Mouse (Mus musculus) midbrain, embryonic 16.5 days (tissue): ENCODE results near the gene Fcgrt. TPM values are rescaled to one million over a fixed set of nuclear protein-coding genes. Genes with fewer than 3 reads are reported as not detected.
A peak's percentile ranks its signal among the peaks of the same experiment; 100 is the strongest.

Experiments
- ATAC-seq: fragments of 200-750 bp; cut with Nextera tagmentation; 2 replicates; pipeline ENCODE4 v1.8.0; 2017; ENCODE audit warnings: moderate TSS enrichment
- H3K27ac ChIP-seq: fragments of 300-500 bp; sonication (generic); 2 replicates; pipeline ENCODE4 v1.5.1; 2014; ENCODE audit warnings: mild to moderate bottlenecking, low read length, mixed read lengths
- H3K27me3 ChIP-seq: fragments of 300-500 bp; sonication (generic); 2 replicates; pipeline ENCODE4 v1.6.1; 2014; ENCODE audit warnings: low read depth, low read length, mixed read lengths; ENCODE audit not compliant: control insufficient read depth, insufficient read depth
- H3K36me3 ChIP-seq: fragments of 300-500 bp; sonication (generic); 2 replicates; pipeline ENCODE4 v1.6.1; 2014; ENCODE audit warnings: mild to moderate bottlenecking, low read length, moderate library complexity, mixed read lengths; ENCODE audit not compliant: control insufficient read depth, insufficient read depth
- H3K4me1 ChIP-seq: fragments of 300-500 bp; sonication (generic); 2 replicates; pipeline ENCODE4 v1.6.1; 2014; ENCODE audit warnings: mild to moderate bottlenecking, low read length, mixed read lengths; ENCODE audit not compliant: control insufficient read depth, insufficient read depth
- H3K4me2 ChIP-seq: fragments of 300-500 bp; sonication (generic); 2 replicates; pipeline ENCODE4 v1.6.1; 2014; ENCODE audit warnings: mild to moderate bottlenecking, low read length, mixed read lengths
- H3K4me3 ChIP-seq: fragments of 300-500 bp; sonication (generic); 2 replicates; pipeline ENCODE4 v1.5.1; 2014; ENCODE audit warnings: low read depth, mild to moderate bottlenecking, low read length, moderate library complexity, mixed read lengths
- H3K9ac ChIP-seq: fragments of 300-500 bp; sonication (generic); 2 replicates; pipeline ENCODE4 v1.6.1; 2014; ENCODE audit warnings: low read depth, low read length, mixed read lengths
- H3K9me3 ChIP-seq: fragments of 300-500 bp; sonication (generic); replicated peaks from 2 replicates; pipeline ENCODE4 v1.6.1; 2014; ENCODE audit warnings: mild to moderate bottlenecking, low read length, mixed read lengths; ENCODE audit not compliant: control insufficient read depth, poor library complexity, severe bottlenecking
- WGBS: fragments of 180-500 bp; shearing (Covaris S2); extraction: QIAGEN DNeasy Blood & Tissue Kit; methylation state at CpG from one replicate; pipeline ENCODE4 v1.1.7; 2014; 5-methylcytosine and 5-hydroxymethylcytosine counted together
- polyA plus RNA-seq: library from polyadenylated mRNA; unstranded; fragments of >200 nt; fragmentation: Nextera tagmentation; extraction: Ambion mirVana; gene quantifications from 2 replicates; pipeline ENCODE4 v1.2.1, GENCODE M21; 2015

Fcgrt gene
- polyA plus RNA-seq, 1 experiment from 2014 or later: 27.9 TPM

DNA sequence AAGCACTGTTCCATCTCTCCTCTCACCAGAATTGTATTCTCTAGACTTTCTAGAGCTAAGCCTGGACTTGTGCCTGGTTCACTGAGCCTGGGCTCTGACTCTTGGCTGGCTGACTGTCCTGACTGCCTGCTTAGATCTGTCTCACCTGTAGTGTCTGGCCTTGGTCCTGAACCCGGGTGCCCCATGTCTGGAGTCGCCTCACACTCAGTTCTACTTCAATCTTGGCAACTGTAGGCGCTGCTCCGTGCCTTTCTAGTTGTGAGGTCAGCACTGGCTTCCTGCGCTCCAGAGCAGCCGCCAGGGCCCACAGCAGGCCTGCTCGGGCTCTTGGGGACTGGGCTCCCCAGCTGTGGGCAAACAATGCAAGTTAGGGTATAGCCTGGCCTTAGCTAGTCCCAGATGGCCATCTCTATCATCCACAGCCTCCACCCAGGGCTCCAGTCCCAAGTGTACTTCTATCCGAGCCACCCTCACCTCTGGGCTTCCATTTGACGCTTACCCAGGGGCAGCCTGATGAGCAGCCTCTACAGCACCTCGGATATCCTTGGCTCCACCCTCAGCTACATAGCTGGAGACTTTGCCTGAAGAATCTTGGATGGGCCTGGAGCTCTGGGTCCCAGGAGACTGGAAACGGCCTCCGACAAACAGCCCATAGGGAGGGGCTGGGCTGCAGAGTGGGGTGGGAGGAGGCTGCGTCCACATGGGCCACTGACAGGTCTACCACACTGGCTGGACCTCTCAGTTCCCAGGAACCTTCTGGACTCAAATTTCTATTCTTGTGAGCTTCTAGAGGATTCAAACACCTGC, 40.9 kb upstream of the Fcgrt start:
- peaks cover 8% of the 10 kb centered on the region; the same call in 1 of the 2 replicates for H3K36me3 ChIP-seq
- no peak for ATAC-seq
- no peak overlapping the region for H3K4me3 ChIP-seq
- H3K4me1 ChIP-seq: no peaks in the 10 kb centered on the region
- no peak overlapping the region for H3K4me2 ChIP-seq
- H3K27ac ChIP-seq: no peak overlapping the region
- WGBS: 88% methylated on average over 13 of the region's 13 CpGs
- H3K9ac ChIP-seq: no peak overlapping the region
- no peaks in the 10 kb centered on the region for H3K9me3 ChIP-seq
- no peaks in the 10 kb centered on the region for H3K27me3 ChIP-seq

DNA sequence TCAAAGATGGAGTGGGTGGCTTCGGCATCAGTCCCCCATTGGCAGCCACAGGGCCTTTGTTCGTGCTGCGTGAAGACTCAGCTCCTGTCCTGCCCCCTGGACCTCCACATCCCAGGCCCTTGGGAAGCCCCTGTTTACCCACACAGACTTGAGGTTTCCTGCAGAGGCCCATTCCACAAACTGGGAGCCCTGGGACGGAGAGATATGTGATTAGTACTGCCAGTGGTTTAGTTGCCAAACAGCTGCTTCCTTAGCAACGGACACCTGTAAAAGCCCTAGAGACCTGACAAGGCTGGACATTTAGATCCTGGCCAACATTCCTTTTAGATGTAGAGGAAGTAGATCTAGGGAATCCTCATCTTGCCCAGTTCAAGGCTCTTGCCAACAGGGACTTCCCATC, 38.3 kb upstream of the Fcgrt start:
- Histone ChIP-seq H3K4me3 (no peak overlapping the region), H3K4me1 (no peaks in the 10 kb centered on the region), H3K9ac (no peak overlapping the region), H3K27me3 (peaks cover 7% of the 10 kb centered on the region; the same call in 1 of the 2 replicates), H3K4me2 (no peak overlapping the region), H3K9me3 (no peaks in the 10 kb centered on the region), H3K36me3 (peaks cover 8% of the 10 kb centered on the region; the same call in 1 of the 2 replicates), H3K27ac (no peak overlapping the region)
- no peak for ATAC-seq
- 88% methylated on average over 5 of the region's 5 CpGs for WGBS

DNA sequence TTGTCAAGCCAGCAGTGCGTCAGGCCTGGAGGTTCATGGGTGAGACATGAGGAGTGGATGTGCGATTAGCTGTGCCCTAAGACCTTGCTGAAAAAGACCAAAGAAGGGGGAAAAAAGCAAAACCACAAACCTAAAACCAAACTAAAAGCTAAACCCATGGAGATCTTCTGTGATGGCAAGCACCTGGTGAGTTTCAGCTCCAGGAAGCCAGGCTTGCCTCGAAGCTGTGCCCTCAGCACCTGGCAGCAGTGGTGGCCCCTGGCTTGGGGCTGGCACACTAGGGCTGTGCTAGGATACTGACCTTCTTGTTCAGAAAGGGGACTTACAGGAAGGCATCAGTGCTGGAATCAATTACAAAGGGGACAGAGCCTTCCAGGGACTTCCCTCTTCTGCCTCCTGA, 37.7 kb upstream of the Fcgrt start:
- Histone ChIP-seq H3K4me2 (no peak overlapping the region), H3K4me3 (no peak overlapping the region), H3K27ac (no peak overlapping the region), H3K9ac (no peak overlapping the region), H3K4me1 (no peaks in the 10 kb centered on the region; the same call in 1 of the 2 replicates), H3K27me3 (peaks cover 7% of the 10 kb centered on the region; the same call in 1 of the 2 replicates), H3K36me3 (peaks cover 8% of the 10 kb centered on the region; the same call in 1 of the 2 replicates), H3K9me3 (no peaks in the 10 kb centered on the region)
- WGBS: 91% methylated on average over 3 of the region's 3 CpGs
- ATAC-seq: no peak

DNA sequence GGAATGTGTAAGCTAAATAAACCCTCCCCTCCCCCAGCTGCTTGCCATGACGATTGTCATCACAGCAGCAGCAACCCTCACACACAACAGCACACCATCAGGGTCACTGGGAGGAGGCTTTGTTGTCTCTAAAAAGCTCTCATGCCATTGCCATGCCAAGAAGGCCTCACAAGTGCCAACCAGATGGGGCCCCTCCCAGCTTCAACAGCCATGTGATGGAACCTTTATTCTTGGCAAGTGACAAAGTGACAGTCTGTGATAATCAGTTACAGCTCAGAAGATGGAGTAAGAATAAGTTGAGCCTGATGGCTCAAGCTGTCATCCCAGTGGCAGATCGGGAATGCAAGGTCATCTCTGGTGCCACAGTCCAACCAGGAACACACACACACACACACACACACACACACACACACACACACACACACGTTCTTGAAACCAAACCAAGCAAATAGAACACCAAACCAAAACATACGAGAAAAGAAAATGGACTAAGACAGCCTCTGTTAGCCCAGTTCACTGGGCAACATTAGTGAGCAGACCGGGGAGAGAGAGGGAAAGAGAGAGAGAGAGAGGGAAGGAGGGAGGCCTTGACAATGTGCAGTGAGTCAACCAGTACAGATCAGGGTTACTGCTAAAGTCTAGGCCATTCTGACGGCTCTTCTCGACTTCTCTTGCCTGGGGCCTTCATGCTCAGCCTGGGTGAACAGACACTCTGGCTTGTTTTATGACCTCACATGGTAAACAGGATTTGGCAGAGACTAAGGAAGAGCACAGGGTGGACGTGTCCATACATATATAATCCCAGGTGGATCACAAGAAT, 36.5 kb upstream of the Fcgrt start:
- no peak overlapping the region for H3K4me3 ChIP-seq
- no peak overlapping the region for H3K27ac ChIP-seq
- no peak overlapping the region for H3K9ac ChIP-seq
- H3K4me1 ChIP-seq: peaks cover 4% of the 10 kb centered on the region; the same call in 1 of the 2 replicates
- no peak for ATAC-seq
- no peaks in the 10 kb centered on the region for H3K9me3 ChIP-seq
- peaks cover 6% of the 10 kb centered on the region; the same call in 1 of the 2 replicates for H3K36me3 ChIP-seq
- no peak overlapping the region for H3K4me2 ChIP-seq
- peaks cover 14% of the 10 kb centered on the region for H3K27me3 ChIP-seq
- 82% methylated on average over 8 of the region's 8 CpGs for WGBS

DNA sequence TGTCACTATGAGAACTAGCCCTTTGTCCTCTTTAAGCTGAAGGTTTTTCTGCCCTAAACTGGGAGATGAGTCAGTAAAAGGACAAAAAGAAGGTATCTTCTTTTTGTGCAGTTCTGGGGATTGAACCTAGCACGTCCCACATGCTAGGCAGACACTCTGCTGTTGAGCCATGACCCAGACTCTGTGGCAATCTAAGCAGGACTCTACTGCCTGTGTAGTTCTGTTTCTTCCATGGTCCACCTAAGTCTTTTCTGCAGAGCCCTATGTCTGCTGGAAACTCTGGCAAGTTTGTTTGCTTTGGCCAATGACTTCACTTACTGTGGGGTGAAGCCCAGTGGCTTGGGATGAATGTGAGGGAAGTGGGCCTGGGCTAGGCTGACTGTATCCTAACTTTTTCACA, 34.8 kb upstream of the Fcgrt start:
- no peak for ATAC-seq
- Histone ChIP-seq H3K4me1 (peaks cover 4% of the 10 kb centered on the region; the same call in 1 of the 2 replicates), H3K4me2 (no peak overlapping the region), H3K36me3 (0 out of 2 replicates have a peak, but pooled peaks cover 2% of the 10 kb centered on the region), H3K9me3 (no peaks in the 10 kb centered on the region; the same call in 1 of the 2 replicates), H3K27me3 (peaks cover 14% of the 10 kb centered on the region), H3K4me3 (no peak overlapping the region), H3K27ac (no peak overlapping the region), H3K9ac (no peak overlapping the region)
- 65% methylated on average over 1 of the region's 1 CpGs for WGBS

DNA sequence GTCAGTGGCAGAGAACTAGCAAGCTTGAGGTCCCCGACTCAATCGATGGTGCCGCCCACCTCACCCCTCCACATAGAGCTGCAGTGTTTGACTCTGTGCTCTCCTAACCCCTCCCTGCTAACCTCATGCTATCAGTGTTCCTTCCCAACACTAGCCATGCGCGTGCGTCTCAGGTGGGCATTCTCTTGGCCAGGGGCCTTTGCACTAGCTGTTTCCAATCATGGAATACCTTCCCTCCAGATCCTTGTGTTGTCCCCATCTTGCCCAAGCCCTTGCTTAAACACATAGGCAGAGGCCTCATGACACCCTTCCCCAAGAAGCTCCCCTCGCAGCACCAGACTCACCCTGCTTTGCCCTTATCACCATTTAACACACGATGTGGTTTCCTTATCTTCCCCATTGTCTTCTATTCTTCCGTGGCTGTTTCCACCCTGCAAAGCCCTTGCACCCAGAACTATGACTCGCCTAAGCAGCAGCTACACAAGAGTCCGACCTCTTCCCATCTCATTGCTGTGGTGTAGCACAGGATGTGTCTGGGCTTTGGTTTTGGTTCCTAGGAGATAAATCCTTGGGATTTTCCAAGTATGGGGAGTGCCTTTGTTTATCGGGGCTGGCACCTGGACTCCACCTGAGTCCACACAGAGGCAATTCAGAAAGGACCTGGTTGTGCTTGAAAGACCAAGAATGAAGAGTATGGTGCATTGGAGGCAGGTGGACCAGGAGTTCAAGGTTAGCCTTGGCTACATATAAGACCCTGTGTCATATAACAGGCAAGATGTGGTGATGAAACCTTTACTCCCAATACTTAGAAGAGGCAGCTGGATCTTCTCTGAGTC, 33.7 kb upstream of the Fcgrt start:
- 83% methylated on average over 12 of the region's 12 CpGs for WGBS

DNA sequence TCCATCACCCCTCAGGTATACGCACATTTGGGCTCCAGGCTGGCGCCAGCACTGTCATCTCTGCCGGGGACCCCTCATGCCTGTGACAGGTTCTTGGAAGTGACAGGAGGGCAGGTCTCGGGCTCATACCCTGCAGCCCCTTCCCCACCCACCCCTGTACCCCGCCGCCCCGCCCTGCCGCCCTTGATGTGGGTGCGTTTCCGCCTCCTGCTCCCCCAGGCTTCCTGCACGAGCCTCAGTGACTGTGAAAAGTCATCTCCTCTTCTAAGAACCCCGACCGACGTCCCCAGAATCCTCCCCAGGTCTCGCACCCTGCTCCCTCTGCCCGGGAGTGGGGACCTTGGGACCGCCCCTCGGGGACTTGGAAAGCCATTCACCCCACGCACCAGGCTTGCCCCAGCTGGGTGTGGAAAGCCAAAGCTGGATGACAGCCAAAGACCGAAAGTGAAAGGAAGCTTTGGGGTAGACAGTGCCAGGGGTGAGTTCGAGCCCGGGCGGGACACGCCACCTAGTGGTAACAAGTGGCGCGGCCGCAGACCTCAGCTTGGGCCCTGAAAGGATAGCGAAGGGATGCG, 32.4 kb upstream of the Fcgrt start, which contains the start of the genes Gm45713 and Flt3l:
Gene Gm45713 (minus strand): TSS at position 239 of the 575 bp plus-strand sequence.
Gene Flt3l (minus strand): TSS at position 440 of the 575 bp plus-strand sequence.
- 6% methylated on average over 29 of the region's 29 CpGs for whole genome bisulfite sequencing
- peak within 1 kb of the TSS; percentile 68 for H3K4me2 ChIP-seq
- peak within 1 kb of the TSS; percentile 68 for H3K9ac ChIP-seq
- peaks cover 14% of the 10 kb centered on the region for H3K27me3 ChIP-seq
- no peaks in the 10 kb centered on the region; the same call in 1 of the 2 replicates for H3K9me3 ChIP-seq
- ATAC-seq: peak; percentile 77
- H3K4me1 ChIP-seq: peaks cover 4% of the 10 kb centered on the region; the same call in 1 of the 2 replicates
- no peaks in the 10 kb centered on the region for H3K36me3 ChIP-seq
- no peak within 1 kb of the TSS for H3K27ac ChIP-seq
- H3K4me3 ChIP-seq: peak within 1 kb of the TSS; percentile 41

More for the DNA sequence above, 33.7 kb upstream of the Fcgrt start:
- no peak overlapping the region for H3K9ac ChIP-seq
- no peak overlapping the region for H3K4me2 ChIP-seq
- no peaks in the 10 kb centered on the region for H3K36me3 ChIP-seq
- no peak for ATAC-seq
- peaks cover 4% of the 10 kb centered on the region; the same call in 1 of the 2 replicates for H3K4me1 ChIP-seq
- peaks cover 14% of the 10 kb centered on the region for H3K27me3 ChIP-seq
- H3K27ac ChIP-seq: no peak overlapping the region
- no peak overlapping the region for H3K4me3 ChIP-seq
- no peaks in the 10 kb centered on the region; the same call in 1 of the 2 replicates for H3K9me3 ChIP-seq

DNA sequence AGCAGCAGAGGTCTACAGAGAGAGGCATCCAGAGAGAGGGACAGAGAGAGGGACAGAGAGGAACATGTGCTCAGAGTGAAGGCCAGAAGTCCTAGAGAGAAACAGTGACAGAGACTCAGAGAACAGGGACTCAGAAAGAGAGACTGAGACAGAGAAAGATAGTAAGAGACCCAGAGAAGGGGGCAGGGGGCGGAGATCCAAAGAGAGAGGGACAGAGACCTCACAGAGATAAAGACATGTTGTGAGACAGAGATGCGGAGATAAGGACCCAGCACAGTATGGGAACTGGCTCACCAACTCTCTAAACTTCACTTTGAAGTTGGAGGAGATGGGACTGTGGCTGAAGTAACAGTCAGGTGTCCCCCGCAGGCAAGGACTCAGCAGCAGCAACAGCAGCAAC, 31.7 kb upstream of the Fcgrt start:
- Histone ChIP-seq H3K4me3 (no peak overlapping the region), H3K27ac (no peak overlapping the region), H3K9ac (peak overlapping the region; percentile 68; the same call in 1 of the 2 replicates), H3K36me3 (no peaks in the 10 kb centered on the region), H3K4me2 (no peak overlapping the region), H3K27me3 (peaks cover 14% of the 10 kb centered on the region), H3K9me3 (no peaks in the 10 kb centered on the region; the same call in 1 of the 2 replicates), H3K4me1 (peaks cover 4% of the 10 kb centered on the region; the same call in 1 of the 2 replicates)
- no peak for ATAC-seq
- WGBS: 85% methylated on average over 3 of the region's 3 CpGs
